Mouse (Mus musculus): ENCODE data around the gene H2afy. TPM values are rescaled to one million over a fixed set of nuclear protein-coding genes. Genes with fewer than 3 reads are reported as not detected.

H2afy gene
- polyA plus RNA-seq, 1 experiment from 2014 or later: 726 TPM

DNA sequence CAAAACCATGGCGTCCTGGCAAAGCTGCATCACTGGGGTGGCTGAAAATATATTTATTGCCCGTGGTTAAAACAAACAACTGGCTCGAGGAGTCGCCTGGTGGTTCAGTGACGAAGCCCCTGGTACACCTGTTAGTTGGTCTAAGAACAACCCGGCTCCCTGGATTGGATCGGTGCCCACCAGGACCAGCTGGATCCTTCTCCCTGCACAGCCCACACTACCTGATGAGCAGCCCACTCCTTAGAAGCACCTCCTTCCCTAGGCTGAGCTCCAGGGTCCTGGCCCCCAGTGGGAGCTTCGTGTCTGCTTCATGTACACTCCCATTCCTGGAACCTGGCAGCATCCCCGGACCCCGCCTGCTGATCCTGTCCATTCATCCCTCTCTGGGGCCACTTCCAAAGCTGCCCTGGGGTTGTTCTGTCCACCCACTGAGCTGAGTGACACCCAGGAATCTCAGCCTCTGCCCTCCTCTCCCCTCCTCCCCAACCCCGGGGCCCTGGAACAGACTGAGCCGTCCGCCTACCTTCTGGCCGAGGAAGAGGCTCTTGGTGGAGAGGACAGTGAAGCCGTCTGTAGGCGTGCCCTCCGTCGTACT lies 40.5 kb downstream of the H2afy start:
- DNase-seq (ENCODE audit: low spot score) (no peak), ATAC-seq (ENCODE audit: insufficient number of reproducible peaks, low FRiP score, low TSS enrichment, low read depth) (no peak)
- Histone ChIP-seq H3K36me3 (ENCODE audit: control insufficient read depth, insufficient read depth, low read length) (peaks cover 22% of the 10 kb centered on the region), H3K4me1 (ENCODE audit: control insufficient read depth, insufficient read depth, low read length) (no peaks in the 10 kb centered on the region), H3K9me3 (ENCODE audit: control insufficient read depth, low read length) (no peaks in the 10 kb centered on the region), H3K9ac (ENCODE audit: low read length) (no peak overlapping the region), H3K27me3 (ENCODE audit: control insufficient read depth, insufficient read depth, low read length) (no peaks in the 10 kb centered on the region), H3K27ac (replicated peaks; ENCODE audit: low read depth, low read length) (no peak overlapping the region), H3K4me3 (ENCODE audit: low read depth, low read length) (no peak overlapping the region), H3K4me2 (ENCODE audit: low read depth, severe bottlenecking) (no peak overlapping the region)
- 88% methylated on average over 18 of the region's 18 CpGs for WGBS

DNA sequence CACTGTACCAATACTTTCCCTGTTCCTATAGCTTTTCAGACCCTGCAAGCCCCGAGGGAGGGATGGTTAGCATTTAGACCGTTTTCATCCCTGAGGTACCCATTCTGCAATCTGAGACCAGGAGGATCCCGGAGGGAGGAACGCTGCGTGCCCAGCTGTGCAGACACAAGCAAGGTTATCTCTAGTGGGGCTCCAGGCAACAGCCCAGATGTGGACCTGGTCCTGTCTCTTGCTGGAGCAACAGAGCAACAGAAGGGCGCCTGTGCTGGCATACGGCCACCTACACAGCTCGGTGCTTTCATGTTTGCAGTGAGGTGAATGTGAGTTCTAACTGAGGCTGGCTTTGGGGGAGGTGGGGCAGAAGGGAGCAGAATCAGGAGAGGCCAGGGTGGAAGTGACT lies 41.6 kb downstream of the H2afy start:
- H3K9me3 ChIP-seq (ENCODE audit: control insufficient read depth, low read length): no peaks in the 10 kb centered on the region
- no peak overlapping the region for H3K9ac ChIP-seq (ENCODE audit: low read length)
- no peak overlapping the region for H3K27ac ChIP-seq (replicated peaks; ENCODE audit: low read depth, low read length)
- no peak overlapping the region for H3K4me2 ChIP-seq (ENCODE audit: low read depth, severe bottlenecking)
- no peaks in the 10 kb centered on the region for H3K27me3 ChIP-seq (ENCODE audit: control insufficient read depth, insufficient read depth, low read length)
- no peak overlapping the region for H3K4me3 ChIP-seq (ENCODE audit: low read depth, low read length)
- peaks cover 23% of the 10 kb centered on the region for H3K36me3 ChIP-seq (ENCODE audit: control insufficient read depth, insufficient read depth, low read length)
- H3K4me1 ChIP-seq (ENCODE audit: control insufficient read depth, insufficient read depth, low read length): no peaks in the 10 kb centered on the region
- DNase-seq (ENCODE audit: low spot score) (no peak), ATAC-seq (ENCODE audit: insufficient number of reproducible peaks, low FRiP score, low TSS enrichment, low read depth) (no peak)
- 85% methylated on average over 8 of the region's 8 CpGs for WGBS

DNA sequence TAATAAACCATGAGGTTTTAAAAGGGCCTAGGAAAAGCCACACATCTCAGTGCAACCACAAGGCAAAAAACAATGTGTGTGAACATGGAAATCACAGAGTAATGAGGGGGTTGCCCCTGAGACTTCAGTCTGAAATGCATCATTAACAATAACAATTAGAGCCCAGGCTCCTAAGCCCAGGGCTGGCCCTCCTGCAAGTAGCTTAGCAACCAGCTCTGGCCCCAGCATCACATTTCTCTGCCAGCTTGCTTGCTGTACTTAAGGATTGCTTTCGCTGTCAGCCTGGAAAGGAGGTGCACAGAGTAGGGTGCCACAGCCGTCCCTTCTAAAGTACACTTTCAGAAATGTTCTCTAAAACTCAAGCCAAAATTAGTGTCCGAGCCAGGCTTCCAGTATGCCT lies 42.5 kb downstream of the H2afy start:
- H3K9me3 ChIP-seq (ENCODE audit: control insufficient read depth, low read length): no peaks in the 10 kb centered on the region
- no peak overlapping the region; the same call in 1 of the 2 replicates for H3K27ac ChIP-seq (replicated peaks; ENCODE audit: low read depth, low read length)
- no peak overlapping the region for H3K4me2 ChIP-seq (ENCODE audit: low read depth, severe bottlenecking)
- no peaks in the 10 kb centered on the region for H3K27me3 ChIP-seq (ENCODE audit: control insufficient read depth, insufficient read depth, low read length)
- DNase-seq (ENCODE audit: low spot score) (no peak), ATAC-seq (ENCODE audit: insufficient number of reproducible peaks, low FRiP score, low TSS enrichment, low read depth) (no peak)
- H3K9ac ChIP-seq (ENCODE audit: low read length): no peak overlapping the region
- H3K4me1 ChIP-seq (ENCODE audit: control insufficient read depth, insufficient read depth, low read length): no peaks in the 10 kb centered on the region
- H3K36me3 ChIP-seq (ENCODE audit: control insufficient read depth, insufficient read depth, low read length): peaks cover 26% of the 10 kb centered on the region
- H3K4me3 ChIP-seq (ENCODE audit: low read depth, low read length): no peak overlapping the region
- 87% methylated on average over 3 of the region's 3 CpGs for WGBS

DNA sequence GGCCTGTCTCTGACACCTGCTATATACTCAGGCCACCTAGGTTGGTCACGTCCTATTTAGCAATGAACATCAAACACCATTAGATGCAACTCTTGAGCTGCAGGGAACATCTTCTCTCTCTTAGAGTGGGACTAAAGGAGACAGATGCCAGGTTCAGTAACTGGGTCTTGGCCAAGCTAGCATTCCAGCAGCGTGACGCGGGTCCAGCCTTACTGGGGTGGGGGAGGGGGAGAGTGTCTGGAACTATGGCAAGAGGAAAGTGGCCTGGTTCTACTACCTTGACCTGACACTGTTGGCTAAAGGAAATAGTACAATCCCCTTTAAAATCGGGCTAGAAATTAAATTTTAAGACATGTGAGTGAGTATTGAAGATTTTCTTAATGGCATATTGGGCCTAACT lies 43.6 kb downstream of the H2afy start:
- no peak for ATAC-seq (ENCODE audit: insufficient number of reproducible peaks, low FRiP score, low TSS enrichment, low read depth)
- Histone ChIP-seq H3K36me3 (ENCODE audit: control insufficient read depth, insufficient read depth, low read length) (peaks cover 29% of the 10 kb centered on the region), H3K9ac (ENCODE audit: low read length) (no peak overlapping the region), H3K4me3 (ENCODE audit: low read depth, low read length) (no peak overlapping the region), H3K4me1 (ENCODE audit: control insufficient read depth, insufficient read depth, low read length) (no peaks in the 10 kb centered on the region), H3K4me2 (ENCODE audit: low read depth, severe bottlenecking) (no peak overlapping the region), H3K27me3 (ENCODE audit: control insufficient read depth, insufficient read depth, low read length) (no peaks in the 10 kb centered on the region), H3K9me3 (ENCODE audit: control insufficient read depth, low read length) (no peaks in the 10 kb centered on the region), H3K27ac (replicated peaks; ENCODE audit: low read depth, low read length) (no peak overlapping the region)
- DNase-seq (ENCODE audit: low spot score): no peak
- 87% methylated on average over 5 of the region's 5 CpGs for WGBS

DNA sequence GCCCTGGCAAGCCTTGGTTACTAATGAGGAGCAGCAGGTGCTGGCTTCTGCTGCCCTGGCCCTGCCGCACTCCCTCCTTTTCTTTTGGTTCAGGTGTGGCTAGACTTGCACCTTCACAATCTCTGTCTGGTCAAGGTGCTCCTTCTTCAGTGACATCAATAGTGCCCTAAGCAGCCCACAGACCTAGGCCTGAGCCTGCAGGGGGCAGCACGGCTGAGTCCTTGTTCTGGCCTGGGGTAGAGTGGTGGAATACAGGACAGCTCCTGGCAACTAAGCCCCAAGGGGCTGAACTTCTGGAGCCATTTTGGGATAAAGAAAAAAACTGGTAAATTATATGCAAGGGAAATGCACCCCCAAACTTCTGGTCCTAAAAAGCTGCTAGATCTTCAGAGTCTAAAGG lies 45.6 kb downstream of the H2afy start:
- Histone ChIP-seq H3K27ac (replicated peaks; ENCODE audit: low read depth, low read length) (no peak overlapping the region), H3K9ac (ENCODE audit: low read length) (no peak overlapping the region), H3K27me3 (ENCODE audit: control insufficient read depth, insufficient read depth, low read length) (no peaks in the 10 kb centered on the region), H3K9me3 (ENCODE audit: control insufficient read depth, low read length) (no peaks in the 10 kb centered on the region), H3K4me2 (ENCODE audit: low read depth, severe bottlenecking) (no peak overlapping the region), H3K4me1 (ENCODE audit: control insufficient read depth, insufficient read depth, low read length) (no peaks in the 10 kb centered on the region), H3K4me3 (ENCODE audit: low read depth, low read length) (no peak overlapping the region), H3K36me3 (ENCODE audit: control insufficient read depth, insufficient read depth, low read length) (peaks cover 26% of the 10 kb centered on the region)
- DNase-seq (ENCODE audit: low spot score) (no peak), ATAC-seq (ENCODE audit: insufficient number of reproducible peaks, low FRiP score, low TSS enrichment, low read depth) (no peak)
- WGBS: 92% methylated on average over 2 of the region's 2 CpGs

DNA sequence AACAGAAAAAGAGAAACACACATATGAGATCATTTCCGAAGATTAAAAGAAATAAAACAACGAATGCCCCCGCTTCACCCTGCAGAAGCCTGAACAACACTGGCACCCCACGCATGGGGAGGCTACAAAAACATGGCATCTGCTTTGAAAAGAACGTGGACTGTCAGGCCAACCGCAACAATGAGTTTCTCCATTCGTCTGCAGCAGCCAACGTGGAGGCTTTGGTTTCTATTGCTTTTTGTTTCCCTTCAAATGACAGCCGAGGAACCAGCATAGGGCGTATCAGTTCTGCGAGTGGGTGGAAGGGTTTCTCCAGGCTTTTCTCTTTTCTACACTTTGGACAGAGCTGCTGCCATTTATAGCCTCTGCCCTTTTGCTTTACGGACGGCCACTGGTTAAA lies 47.6 kb downstream of the H2afy start:
- Histone ChIP-seq H3K4me1 (ENCODE audit: control insufficient read depth, insufficient read depth, low read length) (no peaks in the 10 kb centered on the region), H3K27me3 (ENCODE audit: control insufficient read depth, insufficient read depth, low read length) (no peaks in the 10 kb centered on the region), H3K9me3 (ENCODE audit: control insufficient read depth, low read length) (no peaks in the 10 kb centered on the region), H3K36me3 (ENCODE audit: control insufficient read depth, insufficient read depth, low read length) (peaks cover 22% of the 10 kb centered on the region), H3K4me2 (ENCODE audit: low read depth, severe bottlenecking) (no peak overlapping the region), H3K9ac (ENCODE audit: low read length) (no peak overlapping the region), H3K27ac (replicated peaks; ENCODE audit: low read depth, low read length) (no peak overlapping the region), H3K4me3 (ENCODE audit: low read depth, low read length) (no peak overlapping the region)
- ATAC-seq (ENCODE audit: insufficient number of reproducible peaks, low FRiP score, low TSS enrichment, low read depth) (no peak), DNase-seq (ENCODE audit: low spot score) (no peak)
- WGBS: 88% methylated on average over 13 of the region's 13 CpGs

DNA sequence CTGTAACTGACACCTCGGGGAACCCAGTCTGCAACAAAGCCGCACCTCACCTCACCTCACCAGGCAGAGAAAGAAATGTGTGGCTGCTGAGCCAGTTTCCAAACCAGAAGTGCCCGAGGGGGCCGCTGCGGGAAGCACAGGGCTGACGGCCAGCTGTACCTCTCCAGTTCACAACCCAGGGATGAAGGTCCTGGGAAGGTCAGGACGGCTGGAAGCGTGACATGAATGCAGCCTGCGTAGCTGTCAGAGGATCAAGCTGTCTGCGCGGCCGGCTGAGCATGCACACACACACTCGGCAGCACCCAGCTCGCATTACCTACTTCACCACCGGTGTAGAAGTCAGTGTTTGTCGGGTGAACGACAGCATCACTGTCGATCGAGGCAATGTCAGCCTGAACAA lies 48.2 kb downstream of the H2afy start:
- WGBS: 79% methylated on average over 19 of the region's 19 CpGs
- DNase-seq (ENCODE audit: low spot score): no peak
- Histone ChIP-seq H3K4me3 (ENCODE audit: low read depth, low read length) (no peak overlapping the region), H3K4me2 (ENCODE audit: low read depth, severe bottlenecking) (no peak overlapping the region), H3K36me3 (ENCODE audit: control insufficient read depth, insufficient read depth, low read length) (peaks cover 28% of the 10 kb centered on the region), H3K9me3 (ENCODE audit: control insufficient read depth, low read length) (no peaks in the 10 kb centered on the region), H3K27me3 (ENCODE audit: control insufficient read depth, insufficient read depth, low read length) (no peaks in the 10 kb centered on the region), H3K4me1 (ENCODE audit: control insufficient read depth, insufficient read depth, low read length) (no peaks in the 10 kb centered on the region), H3K9ac (ENCODE audit: low read length) (no peak overlapping the region), H3K27ac (replicated peaks; ENCODE audit: low read depth, low read length) (no peak overlapping the region)
- ATAC-seq (ENCODE audit: insufficient number of reproducible peaks, low FRiP score, low TSS enrichment, low read depth): no peak

DNA sequence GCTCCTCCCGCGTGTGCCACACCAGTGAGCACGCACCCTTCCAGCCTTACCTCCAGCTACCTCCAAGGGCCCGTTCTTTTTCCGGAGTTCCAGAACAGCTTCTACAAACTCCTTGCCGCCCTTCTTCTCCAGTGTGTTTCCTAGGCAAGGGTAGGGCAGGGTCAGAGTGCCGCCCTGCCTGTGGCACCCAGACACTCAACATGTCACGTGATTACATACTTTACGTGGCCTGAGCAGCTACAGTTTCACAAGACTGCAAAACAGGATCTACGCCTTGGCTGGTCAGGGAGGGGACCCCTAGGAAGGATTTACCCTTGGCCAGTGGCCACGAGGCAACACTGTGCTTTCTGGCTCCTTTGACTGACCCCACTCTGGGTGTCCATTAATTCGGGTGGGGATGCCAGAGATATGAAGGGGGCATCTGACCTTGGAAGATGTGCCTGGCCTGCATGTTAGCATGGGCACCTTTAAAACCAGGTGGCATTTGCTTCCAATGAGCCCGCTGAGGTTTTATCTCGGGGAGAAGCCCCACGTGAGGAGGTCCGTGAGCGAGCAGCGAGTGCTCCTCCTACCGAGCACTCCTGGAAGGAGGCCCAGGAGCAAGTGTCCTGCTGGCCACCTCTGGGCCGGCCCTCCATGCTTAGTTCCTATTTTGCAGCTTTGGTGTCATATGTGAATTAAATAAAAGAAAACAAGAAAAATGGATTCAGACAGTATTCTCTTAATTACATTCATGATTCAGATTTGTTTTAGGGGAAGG lies 51.8 kb downstream of the H2afy start:
- peaks cover 31% of the 10 kb centered on the region for H3K36me3 ChIP-seq (ENCODE audit: control insufficient read depth, insufficient read depth, low read length)
- 92% methylated on average over 20 of the region's 20 CpGs for WGBS
- DNase-seq (ENCODE audit: low spot score) (no peak), ATAC-seq (ENCODE audit: insufficient number of reproducible peaks, low FRiP score, low TSS enrichment, low read depth) (no peak)
- H3K4me3 ChIP-seq (ENCODE audit: low read depth, low read length): no peak overlapping the region
- no peak overlapping the region for H3K4me2 ChIP-seq (ENCODE audit: low read depth, severe bottlenecking)
- H3K9ac ChIP-seq (ENCODE audit: low read length): no peak overlapping the region
- H3K4me1 ChIP-seq (ENCODE audit: control insufficient read depth, insufficient read depth, low read length): peaks cover 2% of the 10 kb centered on the region; the same call in 1 of the 2 replicates
- no peak overlapping the region for H3K27ac ChIP-seq (replicated peaks; ENCODE audit: low read depth, low read length)
- no peaks in the 10 kb centered on the region for H3K9me3 ChIP-seq (ENCODE audit: control insufficient read depth, low read length)
- no peaks in the 10 kb centered on the region for H3K27me3 ChIP-seq (ENCODE audit: control insufficient read depth, insufficient read depth, low read length)
